Mouse (Mus musculus): ENCODE data around the gene Atxn10. TPM values are rescaled to one million over a fixed set of nuclear protein-coding genes. Genes with fewer than 3 reads are reported as not detected.

Gene Atxn10
- total and polyA plus RNA-seq, 2 experiments from 2014 or later: 271 to 519 TPM

- no peak overlapping the region for H3K9ac ChIP-seq (replicated peaks; ENCODE audit: low read length, poor library complexity, severe bottlenecking)
- no peak for TF ChIP-seq CTCF (IDR thresholded peaks at IDR 0.05)
- DNase-seq (ENCODE audit: low spot score): no peak
- WGBS: 69% methylated on average over 5 of the region's 5 CpGs
- H3K27ac ChIP-seq (ENCODE audit: low read depth, low read length): peak overlapping the region; percentile 26; the same call in 1 of the 2 replicates
- ATAC-seq (ENCODE audit: low FRiP score): no peak
- H3K36me3 ChIP-seq (ENCODE audit: insufficient read depth, low read length): peaks cover 24% of the 10 kb centered on the region
- H3K27me3 ChIP-seq (ENCODE audit: insufficient read depth, low read length): no peaks in the 10 kb centered on the region
- H3K4me3 ChIP-seq (ENCODE audit: low read depth, low read length): no peak overlapping the region
- no peaks in the 10 kb centered on the region for H3K9me3 ChIP-seq (ENCODE audit: low read length)
- no peak overlapping the region for H3K4me2 ChIP-seq (ENCODE audit: low read depth, low read length, poor library complexity, severe bottlenecking)
- no peaks in the 10 kb centered on the region for H3K4me1 ChIP-seq (ENCODE audit: insufficient read depth, low read length)
These were observed 130.5 kb downstream of the Atxn10 start for GRCm38 (mm10) chr15:85466456-85467067.

GRCm38 (mm10) chr15:85469401-85469800 is 133.4 kb downstream of the Atxn10 start:
- no peak overlapping the region for H3K9ac ChIP-seq (replicated peaks; ENCODE audit: low read length, poor library complexity, severe bottlenecking)
- no peak for ATAC-seq (ENCODE audit: low FRiP score)

GRCm38 (mm10) chr15:85474697-85475096 is 138.7 kb downstream of the Atxn10 start:
- H3K9me3 ChIP-seq (ENCODE audit: low read length): no peaks in the 10 kb centered on the region
- DNase-seq (ENCODE audit: low spot score) (peak; percentile 60), ATAC-seq (ENCODE audit: low FRiP score) (no peak)
- no peak overlapping the region for H3K27ac ChIP-seq (ENCODE audit: low read depth, low read length)
- no peak overlapping the region for H3K4me3 ChIP-seq (ENCODE audit: low read depth, low read length)
- no peak for TF ChIP-seq CTCF (IDR thresholded peaks at IDR 0.05)
- 75% methylated on average over 3 of the region's 3 CpGs for WGBS
- H3K9ac ChIP-seq (replicated peaks; ENCODE audit: low read length, poor library complexity, severe bottlenecking): no peak overlapping the region
- H3K27me3 ChIP-seq (ENCODE audit: insufficient read depth, low read length): no peaks in the 10 kb centered on the region
- 0 out of 2 replicates have a peak, but pooled peaks cover 7% of the 10 kb centered on the region for H3K36me3 ChIP-seq (ENCODE audit: insufficient read depth, low read length)
- no peaks in the 10 kb centered on the region for H3K4me1 ChIP-seq (ENCODE audit: insufficient read depth, low read length)
- no peak overlapping the region for H3K4me2 ChIP-seq (ENCODE audit: low read depth, low read length, poor library complexity, severe bottlenecking)

More at GRCm38 (mm10) chr15:85469401-85469800, 133.4 kb downstream of the Atxn10 start:
- 79% methylated on average over 6 of the region's 6 CpGs for WGBS
- no peaks in the 10 kb centered on the region for H3K27me3 ChIP-seq (ENCODE audit: insufficient read depth, low read length)
- H3K4me3 ChIP-seq (ENCODE audit: low read depth, low read length): no peak overlapping the region
- no peaks in the 10 kb centered on the region for H3K4me1 ChIP-seq (ENCODE audit: insufficient read depth, low read length)
- H3K27ac ChIP-seq (ENCODE audit: low read depth, low read length): no peak overlapping the region
- H3K36me3 ChIP-seq (ENCODE audit: insufficient read depth, low read length): peaks cover 20% of the 10 kb centered on the region
- H3K4me2 ChIP-seq (ENCODE audit: low read depth, low read length, poor library complexity, severe bottlenecking): no peak overlapping the region
- H3K9me3 ChIP-seq (ENCODE audit: low read length): no peaks in the 10 kb centered on the region
- no peak for TF ChIP-seq CTCF (IDR thresholded peaks at IDR 0.05)
- DNase-seq (ENCODE audit: low spot score): no peak

- WGBS: 38% methylated on average over 1 of the region's 1 CpGs
- no peaks in the 10 kb centered on the region for H3K36me3 ChIP-seq (ENCODE audit: insufficient read depth, low read length)
- H3K27ac ChIP-seq (ENCODE audit: low read depth, low read length): no peak overlapping the region
- DNase-seq (ENCODE audit: low spot score) (peak; percentile 42), ATAC-seq (ENCODE audit: low FRiP score) (no peak)
- no peak overlapping the region for H3K4me2 ChIP-seq (ENCODE audit: low read depth, low read length, poor library complexity, severe bottlenecking)
- H3K27me3 ChIP-seq (ENCODE audit: insufficient read depth, low read length): no peaks in the 10 kb centered on the region
- peak; percentile 77 for TF ChIP-seq CTCF (IDR thresholded peaks at IDR 0.05)
- no peaks in the 10 kb centered on the region for H3K4me1 ChIP-seq (ENCODE audit: insufficient read depth, low read length)
- H3K4me3 ChIP-seq (ENCODE audit: low read depth, low read length): no peak overlapping the region
- H3K9me3 ChIP-seq (ENCODE audit: low read length): no peaks in the 10 kb centered on the region
- H3K9ac ChIP-seq (replicated peaks; ENCODE audit: low read length, poor library complexity, severe bottlenecking): no peak overlapping the region
These were observed 141.5 kb downstream of the Atxn10 start for GRCm38 (mm10) chr15:85477584-85477983.

- H3K36me3 ChIP-seq (ENCODE audit: insufficient read depth, low read length): no peaks in the 10 kb centered on the region
- no peak overlapping the region for H3K9ac ChIP-seq (replicated peaks; ENCODE audit: low read length, poor library complexity, severe bottlenecking)
- no peak overlapping the region for H3K4me3 ChIP-seq (ENCODE audit: low read depth, low read length)
- WGBS: 84% methylated on average over 12 of the region's 12 CpGs
- no peaks in the 10 kb centered on the region for H3K27me3 ChIP-seq (ENCODE audit: insufficient read depth, low read length)
- no peak for ATAC-seq (ENCODE audit: low FRiP score)
- H3K4me1 ChIP-seq (ENCODE audit: insufficient read depth, low read length): no peaks in the 10 kb centered on the region
- no peaks in the 10 kb centered on the region for H3K9me3 ChIP-seq (ENCODE audit: low read length)
- H3K27ac ChIP-seq (ENCODE audit: low read depth, low read length): no peak overlapping the region
- no peak for DNase-seq (ENCODE audit: low spot score)
- no peak overlapping the region for H3K4me2 ChIP-seq (ENCODE audit: low read depth, low read length, poor library complexity, severe bottlenecking)
- TF ChIP-seq CTCF (IDR thresholded peaks at IDR 0.05): no peak
These were observed 143.3 kb downstream of the Atxn10 start for GRCm38 (mm10) chr15:85479365-85479764.

GRCm38 (mm10) chr15:85479919-85480318 is 143.9 kb downstream of the Atxn10 start:
- Histone ChIP-seq H3K27me3 (ENCODE audit: insufficient read depth, low read length) (no peaks in the 10 kb centered on the region), H3K27ac (ENCODE audit: low read depth, low read length) (no peak overlapping the region), H3K4me3 (ENCODE audit: low read depth, low read length) (no peak overlapping the region), H3K4me1 (ENCODE audit: insufficient read depth, low read length) (no peaks in the 10 kb centered on the region), H3K9me3 (ENCODE audit: low read length) (0 out of 2 replicates have a peak, but pooled peaks cover 3% of the 10 kb centered on the region), H3K36me3 (ENCODE audit: insufficient read depth, low read length) (no peaks in the 10 kb centered on the region), H3K4me2 (ENCODE audit: low read depth, low read length, poor library complexity, severe bottlenecking) (no peak overlapping the region), H3K9ac (replicated peaks; ENCODE audit: low read length, poor library complexity, severe bottlenecking) (no peak overlapping the region)
- no peak for TF ChIP-seq CTCF (IDR thresholded peaks at IDR 0.05)
- 66% methylated on average over 5 of the region's 5 CpGs for WGBS
- DNase-seq (ENCODE audit: low spot score): no peak
- ATAC-seq (ENCODE audit: low FRiP score): peak; percentile 28; the same call in 1 of the 2 replicates
